Mouse (Mus musculus) neural tube, embryonic 13.5 days (tissue): ENCODE data around the gene Rtel1. TPM values are rescaled to one million over a fixed set of nuclear protein-coding genes. Genes with fewer than 3 reads are reported as not detected.
"Not testable (repeated sequence)": the region's sequence is repeated elsewhere in the genome, so short reads cannot be mapped to it uniquely, and the experiment has no call there.

Experiments used
- ATAC-seq: fragments of 200-750 bp; cut with Nextera tagmentation; 2 replicates; pipeline ENCODE4 v1.8.0; 2017; ENCODE audit warnings: low read depth, mild to moderate bottlenecking, moderate TSS enrichment, moderate library complexity
- H3K27ac ChIP-seq: fragments of 300-500 bp; sonication (generic); replicated peaks from 2 replicates; pipeline ENCODE4 v1.5.1; 2015; ENCODE audit warnings: moderate library complexity, mild to moderate bottlenecking, inconsistent platforms
- H3K27me3 ChIP-seq: fragments of 300-500 bp; sonication (generic); 2 replicates; pipeline ENCODE4 v1.6.1; 2015; ENCODE audit warnings: mild to moderate bottlenecking, inconsistent platforms
- H3K36me3 ChIP-seq: fragments of 300-500 bp; sonication (generic); 2 replicates; pipeline ENCODE4 v1.6.1; 2015; ENCODE audit warnings: mild to moderate bottlenecking, inconsistent platforms
- H3K4me1 ChIP-seq: fragments of 300-500 bp; sonication (generic); replicated peaks from 2 replicates; pipeline ENCODE4 v1.6.1; 2015; ENCODE audit warnings: inconsistent platforms
- H3K4me2 ChIP-seq: fragments of 300-500 bp; sonication (generic); 2 replicates; pipeline ENCODE4 v1.6.1; 2015; ENCODE audit warnings: inconsistent platforms, mild to moderate bottlenecking, moderate library complexity
- H3K4me3 ChIP-seq: fragments of 300-500 bp; sonication (generic); 2 replicates; pipeline ENCODE4 v1.5.1; 2015; ENCODE audit warnings: mild to moderate bottlenecking, inconsistent platforms
- H3K9ac ChIP-seq: fragments of 300-500 bp; sonication (generic); 2 replicates; pipeline ENCODE4 v1.6.1; 2015; ENCODE audit warnings: moderate library complexity, mild to moderate bottlenecking, inconsistent platforms
- H3K9me3 ChIP-seq: fragments of 300-500 bp; sonication (generic); 2 replicates; pipeline ENCODE4 v1.6.1; 2016; ENCODE audit warnings: inconsistent platforms
- WGBS: fragments of 180-500 bp; shearing (Covaris S2); methylation state at CpG from one replicate; pipeline ENCODE4 v1.1.7; 2015; 5-methylcytosine and 5-hydroxymethylcytosine counted together
- polyA plus RNA-seq: library from polyadenylated mRNA; unstranded; fragments of >200 nt; fragmentation: Nextera tagmentation; extraction: Ambion mirVana; gene quantifications from 2 replicates; pipeline ENCODE4 v1.2.1, GENCODE M21; 2015

Rtel1 gene
- 28.8 and 30.1 TPM in 2 replicates for polyA plus RNA-seq

GRCm38 (mm10) chr2:181319248-181320102 is at the start of gene Rtel1:
Rtel1 (plus strand) TSS chr2:181319739.
- Histone ChIP-seq H3K9ac (peak within 1 kb of the TSS; percentile 67), H3K36me3 (peaks cover 26% of the 10 kb centered on the region), H3K9me3 (no peaks in the 10 kb centered on the region), H3K27me3 (0 out of 2 replicates have a peak, but pooled peaks cover 11% of the 10 kb centered on the region), H3K27ac (peak within 1 kb of the TSS; percentile 75), H3K4me1 (peaks cover 21% of the 10 kb centered on the region), H3K4me3 (peak within 1 kb of the TSS; percentile 66), H3K4me2 (peak within 1 kb of the TSS; percentile 75)
- peak; percentile 91 for ATAC-seq
- WGBS: 7% methylated on average over 40 of the region's 40 CpGs

GRCm38 (mm10) chr2:181272092-181272491 is 47.4 kb upstream of the Rtel1 start:
- peaks cover 67% of the 10 kb centered on the region for H3K36me3 ChIP-seq
- 96% methylated on average over 2 of the region's 2 CpGs for WGBS
- H3K27me3 ChIP-seq: no peaks in the 10 kb centered on the region
- no peak for ATAC-seq
- no peak overlapping the region for H3K4me2 ChIP-seq
- H3K4me1 ChIP-seq: no peaks in the 10 kb centered on the region
- H3K27ac ChIP-seq: no peak overlapping the region
- H3K4me3 ChIP-seq: no peak overlapping the region
- H3K9me3 ChIP-seq: no peaks in the 10 kb centered on the region
- H3K9ac ChIP-seq: no peak overlapping the region

DNA sequence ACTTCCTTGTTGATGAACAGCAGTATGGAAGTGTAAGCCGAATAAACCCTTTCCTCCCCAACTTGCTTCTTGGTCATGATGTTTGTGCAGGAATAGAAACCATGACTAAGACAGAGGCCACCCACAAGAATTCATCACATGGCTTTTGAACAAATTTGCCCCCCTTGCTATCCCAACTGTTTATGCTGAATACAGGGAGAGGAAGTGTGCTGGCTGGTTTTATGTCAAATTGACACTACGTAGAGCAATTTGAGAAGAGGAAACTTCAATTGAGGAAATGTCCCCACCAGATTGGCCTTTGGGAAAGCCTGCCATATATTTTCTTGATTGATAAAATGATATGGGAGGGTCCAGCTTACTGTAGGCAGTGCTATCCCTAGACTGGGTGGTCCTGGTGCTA is 45.7 kb upstream of the Rtel1 start:
- no peaks in the 10 kb centered on the region for H3K27me3 ChIP-seq
- no peak overlapping the region for H3K9ac ChIP-seq
- no peak overlapping the region for H3K27ac ChIP-seq
- peaks cover 72% of the 10 kb centered on the region for H3K36me3 ChIP-seq
- WGBS: 98% methylated on average over 2 of the region's 2 CpGs
- no peak overlapping the region for H3K4me3 ChIP-seq
- no peaks in the 10 kb centered on the region for H3K9me3 ChIP-seq
- H3K4me1 ChIP-seq: no peaks in the 10 kb centered on the region
- H3K4me2 ChIP-seq: no peak overlapping the region
- ATAC-seq: no peak

DNA sequence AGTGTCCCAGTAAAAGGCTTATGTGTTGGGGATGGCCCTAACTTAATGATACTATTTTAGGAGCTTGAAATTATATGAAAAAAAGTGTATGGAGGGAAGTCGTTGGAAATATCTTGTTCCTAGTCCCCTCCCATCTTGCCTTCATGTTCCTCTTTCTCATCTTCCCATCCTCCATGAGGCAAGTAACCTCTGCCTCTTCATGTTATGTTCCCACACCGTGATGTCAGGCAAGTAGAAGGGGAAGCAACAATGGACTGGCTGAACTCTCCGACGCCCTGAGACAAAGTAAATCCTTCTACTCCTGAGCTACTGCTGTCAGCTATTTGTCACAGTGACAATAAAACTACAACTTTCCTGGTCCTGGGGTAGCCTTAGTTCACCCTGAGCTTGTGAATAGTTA is 44.9 kb upstream of the Rtel1 start:
- Histone ChIP-seq H3K9me3 (no peaks in the 10 kb centered on the region), H3K27me3 (no peaks in the 10 kb centered on the region), H3K27ac (no peak overlapping the region), H3K4me3 (no peak overlapping the region), H3K36me3 (peaks cover 73% of the 10 kb centered on the region), H3K4me1 (no peaks in the 10 kb centered on the region), H3K4me2 (no peak overlapping the region), H3K9ac (no peak overlapping the region)
- no peak for ATAC-seq
- 53% methylated on average over 4 of the region's 4 CpGs for WGBS

- 90% methylated on average over 1 of the region's 1 CpGs for WGBS
- Histone ChIP-seq H3K9ac (no peak overlapping the region), H3K36me3 (peaks cover 61% of the 10 kb centered on the region), H3K4me1 (no peaks in the 10 kb centered on the region), H3K4me2 (no peak overlapping the region), H3K4me3 (no peak overlapping the region), H3K27ac (no peak overlapping the region), H3K9me3 (no peaks in the 10 kb centered on the region), H3K27me3 (no peaks in the 10 kb centered on the region)
- ATAC-seq: no peak
These were observed 42.8 kb upstream of the Rtel1 start for GRCm38 (mm10) chr2:181276766-181277165.

GRCm38 (mm10) chr2:181277866-181278265 is 41.7 kb upstream of the Rtel1 start:
- H3K36me3 ChIP-seq: peaks cover 68% of the 10 kb centered on the region
- no peak overlapping the region for H3K4me3 ChIP-seq
- no peak overlapping the region for H3K4me2 ChIP-seq
- WGBS: 86% methylated on average over 3 of the region's 3 CpGs
- H3K4me1 ChIP-seq: no peaks in the 10 kb centered on the region
- no peaks in the 10 kb centered on the region for H3K27me3 ChIP-seq
- no peak overlapping the region for H3K9ac ChIP-seq
- H3K9me3 ChIP-seq: no peaks in the 10 kb centered on the region
- ATAC-seq: no peak
- no peak overlapping the region for H3K27ac ChIP-seq

DNA sequence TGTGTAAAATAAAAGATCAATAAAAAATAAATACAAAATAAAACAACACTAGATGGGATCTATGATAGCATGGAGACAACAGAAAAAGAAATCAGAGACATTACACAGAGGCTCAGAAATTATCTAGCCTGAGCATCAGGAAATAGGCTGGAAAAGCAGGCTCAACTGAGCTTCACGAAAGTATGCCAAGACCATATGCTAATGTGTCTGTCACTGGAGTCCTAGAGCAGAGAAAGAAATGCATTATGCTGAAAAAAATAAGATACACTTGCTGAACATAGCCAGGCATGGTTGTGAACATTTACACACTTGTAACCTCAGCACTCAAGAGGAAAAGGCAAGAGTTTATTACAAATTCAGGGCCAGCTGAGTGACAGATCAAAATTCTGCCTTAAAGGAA is 39.6 kb upstream of the Rtel1 start:
- Histone ChIP-seq H3K4me2 (no peak overlapping the region), H3K36me3 (peaks cover 69% of the 10 kb centered on the region), H3K4me1 (no peaks in the 10 kb centered on the region), H3K27ac (no peak overlapping the region), H3K4me3 (no peak overlapping the region), H3K27me3 (no peaks in the 10 kb centered on the region), H3K9ac (no peak overlapping the region), H3K9me3 (no peaks in the 10 kb centered on the region)
- no peak for ATAC-seq
- WGBS: 93% methylated on average over 1 of the region's 1 CpGs

- peaks cover 23% of the 10 kb centered on the region for H3K4me1 ChIP-seq
- H3K9me3 ChIP-seq: no peaks in the 10 kb centered on the region
- H3K27ac ChIP-seq: peak overlapping the region; percentile 97
- H3K36me3 ChIP-seq: peaks cover 31% of the 10 kb centered on the region
- H3K4me2 ChIP-seq: peak overlapping the region; percentile 71
- peak overlapping the region; percentile 91 for H3K9ac ChIP-seq
- H3K4me3 ChIP-seq: peak overlapping the region; percentile 69
- H3K27me3 ChIP-seq: no peaks in the 10 kb centered on the region
- WGBS: 57% methylated on average over 6 of the region's 6 CpGs
- ATAC-seq: no peak
These were observed 32.8 kb upstream of the Rtel1 start for GRCm38 (mm10) chr2:181286629-181287337.

DNA sequence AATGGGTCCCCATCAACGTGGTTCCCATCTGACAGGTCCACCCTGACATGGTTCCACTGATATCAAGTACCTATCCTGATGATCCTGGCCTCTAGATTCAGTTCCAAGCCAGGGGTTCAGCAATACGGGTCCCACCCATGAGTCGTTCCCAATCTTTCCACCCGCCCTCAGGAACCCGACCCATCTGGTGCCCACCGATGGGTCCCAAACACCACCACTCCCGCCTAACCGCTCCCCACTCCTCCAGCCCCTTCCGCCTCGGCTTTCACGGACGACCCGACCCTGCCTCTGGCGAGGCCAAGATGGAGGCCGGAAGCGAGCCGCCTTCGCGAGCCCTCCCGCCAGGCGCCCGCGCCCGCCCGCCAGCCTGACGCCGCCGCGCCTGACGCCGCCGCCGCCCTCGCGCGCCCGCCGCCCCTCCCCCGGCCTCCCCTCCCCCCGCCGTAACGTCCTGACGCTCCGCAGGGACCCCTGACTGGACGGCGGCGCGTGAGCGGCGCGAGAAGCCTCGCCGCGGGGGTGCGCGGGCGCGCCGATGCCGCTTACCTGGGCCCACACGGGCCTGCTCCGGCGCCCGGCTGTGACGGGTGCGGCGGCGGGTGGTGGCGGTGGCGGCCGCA is 32.1 kb upstream of the Rtel1 start:
- Histone ChIP-seq H3K27me3 (no peaks in the 10 kb centered on the region), H3K9me3 (no peaks in the 10 kb centered on the region), H3K4me1 (peaks cover 23% of the 10 kb centered on the region), H3K4me2 (peak overlapping the region; percentile 71), H3K27ac (peak overlapping the region; percentile 97), H3K4me3 (peak overlapping the region; percentile 69), H3K9ac (peak overlapping the region; percentile 91), H3K36me3 (peaks cover 25% of the 10 kb centered on the region)
- ATAC-seq: peak; percentile 89
- 1% methylated on average over 48 of the region's 71 CpGs for WGBS

GRCm38 (mm10) chr2:181287958-181288350 is 31.6 kb upstream of the Rtel1 start, which contains the start of gene Gmeb2:
Gmeb2 (minus strand) TSS chr2:181288035.
- Histone ChIP-seq H3K4me1 (peaks cover 23% of the 10 kb centered on the region), H3K4me2 (peak within 1 kb of the TSS; percentile 71), H3K4me3 (peak within 1 kb of the TSS; percentile 69), H3K27ac (peak within 1 kb of the TSS; percentile 97), H3K9ac (peak within 1 kb of the TSS; percentile 91), H3K36me3 (peaks cover 24% of the 10 kb centered on the region)
- peak; percentile 96 for ATAC-seq
- WGBS: under 1% methylated on average over 38 of the region's 38 CpGs
- not testable (repeated sequence) for H3K27me3 ChIP-seq, H3K9me3 ChIP-seq

DNA sequence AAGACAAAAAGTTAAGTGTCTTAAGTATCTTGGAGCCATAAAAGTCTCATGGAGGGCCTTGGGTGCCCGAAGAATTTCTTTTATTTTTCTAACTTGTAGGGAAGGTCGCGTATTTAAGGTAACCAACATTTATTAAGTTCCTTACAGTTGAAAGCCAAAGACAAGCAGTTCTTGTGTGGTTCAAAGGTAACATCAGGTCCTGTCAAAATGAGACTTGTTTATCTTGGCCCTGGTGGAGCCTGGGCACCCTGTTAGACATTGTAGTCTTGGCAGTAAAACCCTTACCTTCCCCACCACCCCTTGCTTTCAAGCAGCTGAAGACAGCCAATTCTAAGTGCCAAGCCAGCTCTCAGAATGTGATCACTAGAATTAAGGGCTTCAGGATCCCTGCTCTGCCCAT is 30.8 kb upstream of the Rtel1 start:
- ATAC-seq: no peak
- no peaks in the 10 kb centered on the region for H3K9me3 ChIP-seq
- peak overlapping the region; percentile 69 for H3K4me3 ChIP-seq
- H3K36me3 ChIP-seq: peaks cover 18% of the 10 kb centered on the region; the same call in 1 of the 2 replicates
- whole genome bisulfite sequencing: 69% methylated on average over 3 of the region's 3 CpGs
- H3K27ac ChIP-seq: no peak overlapping the region
- H3K9ac ChIP-seq: peak overlapping the region; percentile 91; the same call in 1 of the 2 replicates
- no peaks in the 10 kb centered on the region for H3K27me3 ChIP-seq
- H3K4me1 ChIP-seq: peaks cover 23% of the 10 kb centered on the region
- H3K4me2 ChIP-seq: peak overlapping the region; percentile 63

GRCm38 (mm10) chr2:181290937-181291336 is 28.6 kb upstream of the Rtel1 start:
- WGBS: 87% methylated on average over 1 of the region's 1 CpGs

More at GRCm38 (mm10) chr2:181290937-181291336, 28.6 kb upstream of the Rtel1 start:
- ATAC-seq: no peak
- Histone ChIP-seq H3K27me3 (no peaks in the 10 kb centered on the region), H3K27ac (no peak overlapping the region), H3K9ac (no peak overlapping the region), H3K4me1 (peaks cover 23% of the 10 kb centered on the region), H3K36me3 (peaks cover 4% of the 10 kb centered on the region; the same call in 1 of the 2 replicates), H3K4me2 (no peak overlapping the region), H3K9me3 (no peaks in the 10 kb centered on the region), H3K4me3 (no peak overlapping the region)
